Mouse (Mus musculus) lung, adult 18-20 months (tissue): ENCODE measurements around the gene Nipal4.
A peak's percentile ranks its signal among the peaks of the same experiment; 100 is the strongest.

Experiments
- DNase-seq, 2 experiments: peaks; one replicate each; pipeline ENCODE4 v3.0.0; 2022; ENCODE audit warnings: mixed read lengths in 2 of 2

Nipal4 gene

DNA sequence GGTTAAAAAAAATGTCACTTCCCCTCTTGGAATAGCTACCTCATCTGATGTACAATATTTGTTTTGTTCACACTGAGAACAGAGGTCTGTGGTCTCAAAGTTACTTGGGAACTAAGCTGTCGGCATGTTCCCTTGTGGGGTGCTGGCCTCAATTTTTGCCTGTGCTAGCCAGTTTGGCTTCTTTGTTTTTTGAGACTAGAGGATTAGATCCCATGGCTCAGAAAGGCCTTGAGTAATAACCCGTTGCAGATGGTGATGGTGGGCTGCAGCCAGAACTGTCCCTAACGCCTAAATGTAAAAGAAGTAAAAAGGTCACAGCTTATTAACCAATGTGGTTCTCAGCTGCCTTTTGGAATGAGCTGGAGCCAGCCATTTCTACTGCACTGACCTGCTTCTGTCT, 53.1 kb downstream of the Nipal4 start:
- DNase-seq: no peak

DNA sequence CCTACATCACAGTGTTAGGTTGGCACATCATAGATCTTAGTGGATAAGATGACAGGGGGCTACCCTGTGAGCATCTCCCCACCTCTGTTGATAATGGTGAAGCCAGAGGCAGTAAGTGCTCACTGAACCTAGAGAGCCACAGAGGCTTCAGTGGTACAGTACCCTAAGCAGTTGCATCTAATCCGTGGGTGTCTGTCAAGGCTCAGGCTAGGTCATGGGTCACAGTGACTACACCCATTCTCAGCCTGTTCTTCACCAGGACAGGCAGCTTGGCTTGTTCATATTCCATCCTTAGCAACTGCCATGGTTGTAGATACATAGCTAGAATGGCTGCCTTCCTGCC, 55.4 kb downstream of the Nipal4 start:
- DNase-seq: no peak

DNA sequence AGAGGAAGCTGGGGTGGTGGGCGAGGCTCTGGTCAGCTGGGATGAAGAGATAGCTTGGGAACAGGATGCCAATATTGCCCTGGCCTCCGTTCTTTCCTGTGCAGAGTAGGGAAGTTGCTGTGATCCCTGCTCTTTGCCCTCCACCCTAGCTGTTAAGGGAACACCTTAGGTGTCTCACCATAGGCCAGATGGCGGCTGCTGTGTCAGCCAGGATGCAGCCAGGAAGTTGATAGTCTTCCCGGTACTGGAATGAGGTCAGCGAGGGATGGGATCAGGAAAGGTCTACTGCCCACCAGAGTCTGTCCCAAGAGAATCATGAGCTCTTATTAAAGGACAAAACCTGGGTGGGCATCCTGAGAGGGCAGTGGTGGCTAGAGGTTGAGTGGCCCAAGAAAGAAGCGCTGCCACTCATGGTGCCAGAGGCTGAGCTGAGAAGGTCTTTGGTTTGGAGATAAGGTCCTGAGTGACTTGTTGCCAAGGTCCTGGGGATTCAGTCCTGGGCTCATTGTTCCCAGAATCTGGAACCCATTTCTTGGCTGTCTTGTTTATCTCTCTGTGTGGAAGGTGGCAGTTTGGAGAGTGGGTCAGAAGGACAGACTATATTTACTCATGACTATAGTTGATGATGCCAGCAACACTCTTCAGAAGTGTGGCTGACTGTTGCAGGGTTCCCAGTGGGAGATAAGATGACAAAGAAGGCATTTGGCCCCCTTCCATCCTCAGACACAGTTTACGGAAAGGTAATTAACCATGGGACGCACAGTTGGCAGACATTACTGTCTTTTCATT, 56.0 kb downstream of the Nipal4 start:
- DNase-seq: no peak

DNA sequence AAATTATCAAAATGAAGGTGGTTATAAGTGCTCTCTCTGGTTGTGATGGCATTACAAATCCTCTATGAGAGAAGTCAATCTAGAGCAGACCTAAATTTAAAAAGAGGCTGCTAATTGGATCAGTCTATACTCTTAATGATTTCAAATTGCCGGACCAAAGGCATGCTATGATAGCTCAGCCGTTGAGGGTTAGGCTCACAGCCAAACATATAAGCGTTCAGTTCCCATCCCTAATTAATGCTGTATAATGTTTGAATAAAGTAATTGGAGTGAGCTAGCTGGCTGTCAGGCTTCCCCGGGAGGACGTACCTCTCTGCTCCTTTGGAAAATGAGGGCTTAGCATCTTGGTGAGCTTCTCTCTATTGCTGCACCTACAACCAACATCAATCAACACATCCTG, 57.1 kb downstream of the Nipal4 start:
- no peak for DNase-seq

DNA sequence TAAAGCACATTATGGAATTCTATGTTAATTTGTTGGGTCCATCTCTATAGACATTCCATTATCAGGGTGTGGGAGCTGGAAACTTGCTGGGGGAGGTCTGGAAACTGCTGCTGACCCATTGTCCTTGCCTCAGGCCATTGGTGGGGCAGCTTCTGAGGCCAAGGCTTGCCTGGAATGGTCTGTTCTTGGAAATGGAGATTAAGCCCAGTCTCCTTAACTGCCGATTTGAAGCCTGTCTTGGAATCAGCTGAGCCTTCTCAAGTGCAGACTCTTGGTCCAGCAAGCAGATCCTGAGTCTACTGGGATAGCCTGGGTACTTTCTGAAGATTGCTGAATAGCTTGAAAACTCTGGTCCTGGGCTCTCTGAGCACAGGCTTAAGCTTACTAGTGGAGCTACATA, 59.3 kb downstream of the Nipal4 start:
- DNase-seq: no peak

DNA sequence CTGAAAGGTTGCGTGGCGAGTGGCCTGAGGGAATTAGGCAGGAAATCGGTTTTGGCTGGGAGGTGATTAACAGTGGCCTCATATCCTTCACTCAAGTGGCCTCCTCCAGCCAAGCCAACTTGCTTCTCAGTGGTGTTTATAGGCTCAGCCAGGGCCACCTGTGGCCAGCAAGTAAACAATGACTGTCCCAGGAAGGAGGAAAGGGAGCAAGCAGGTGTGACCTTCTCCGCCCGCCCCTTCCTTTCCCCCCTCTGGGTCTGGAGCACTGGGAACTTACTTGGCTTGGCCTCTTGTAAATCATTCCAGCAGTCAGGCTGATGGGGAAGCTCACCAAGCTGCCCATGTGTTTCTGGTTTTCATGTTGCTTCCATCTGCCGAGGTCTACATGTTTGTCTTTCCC, 64.2 kb downstream of the Nipal4 start:
- DNase-seq: peak; percentile 52 to 60
